Mouse (Mus musculus): ENCODE measurements at regions not wholly inside any gene's neighbourhood (a gene's known extent, or its start where the extent isn't known, plus 50 kb on each side); places are given as distances from the start of the nearest gene placed in this dataset.

- TF ChIP-seq EP300 (IDR thresholded peaks at IDR 0.05; ENCODE audit: low read depth in 1 of 2, low read length in 2 of 2), result no peak
- TF ChIP-seq ZMIZ1 (IDR thresholded peaks at IDR 0.05; ENCODE audit: low read depth, low read length), result no peak
- no peak for TF ChIP-seq CTCF (IDR thresholded peaks at IDR 0.05 in 2 of 3, conservative IDR thresholded peaks at IDR 0.05 in 1 of 3; ENCODE audit: control insufficient read depth in 1 of 3, insufficient read depth in 1 of 3, low read depth in 2 of 3, low read length in 3 of 3, poor library complexity in 1 of 3, severe bottlenecking in 1 of 3)
- no peak for TF ChIP-seq SIN3A (IDR thresholded peaks at IDR 0.05; ENCODE audit: low read length)
These were observed 101.7 kb downstream of the Gp2 start for GRCm38 (mm10) chr7:119357338-119357737.

All from MEL (cell line).